Mouse (Mus musculus) lung, embryonic 14.5 days (tissue): ENCODE data around the gene Neurod4. TPM values are rescaled to one million over a fixed set of nuclear protein-coding genes. Genes with fewer than 3 reads are reported as not detected.

ENCODE experiments used
- ATAC-seq: fragments of 200-750 bp; cut with Nextera tagmentation; 2 replicates; pipeline ENCODE4 v1.8.0; 2017; ENCODE audit warnings: mild to moderate bottlenecking, moderate TSS enrichment, moderate library complexity; ENCODE audit not compliant: insufficient read depth
- DNase-seq: peaks from one replicate; pipeline ENCODE4 v3.0.0-alpha.2; 2015
- H3K27ac ChIP-seq: fragments of 300-500 bp; sonication (generic); 2 replicates; pipeline ENCODE4 v1.5.1; 2014; ENCODE audit warnings: low read depth, mild to moderate bottlenecking, moderate library complexity
- H3K27me3 ChIP-seq: fragments of 300-500 bp; sonication (generic); 2 replicates; pipeline ENCODE4 v1.6.1; 2014; ENCODE audit warnings: low read length, control low read depth; ENCODE audit not compliant: insufficient read depth
- H3K36me3 ChIP-seq: fragments of 300-500 bp; sonication (generic); 2 replicates; pipeline ENCODE4 v1.6.1; 2014; ENCODE audit warnings: control low read depth; ENCODE audit not compliant: insufficient read depth
- H3K4me1 ChIP-seq: fragments of 300-500 bp; sonication (generic); 2 replicates; pipeline ENCODE4 v1.6.1; 2014; ENCODE audit warnings: antibody characterized with exemption, control low read depth; ENCODE audit not compliant: insufficient read depth
- H3K4me2 ChIP-seq: fragments of 300-500 bp; sonication (generic); 2 replicates; pipeline ENCODE4 v1.6.1; 2014; ENCODE audit warnings: mild to moderate bottlenecking
- H3K4me3 ChIP-seq: fragments of 300-500 bp; sonication (generic); 2 replicates; pipeline ENCODE4 v1.5.1; 2014; ENCODE audit warnings: low read depth, low read length
- H3K9ac ChIP-seq: fragments of 300-500 bp; sonication (generic); 2 replicates; pipeline ENCODE4 v1.6.1; 2014
- H3K9me3 ChIP-seq: fragments of 300-500 bp; sonication (generic); 2 replicates; pipeline ENCODE4 v1.6.1; 2016; ENCODE audit warnings: low read depth, low read length, control low read depth
- CTCF ChIP-seq: IDR thresholded peaks from 2 replicates; pipeline ENCODE4 v1.5.1; 2016; ENCODE audit warnings: antibody characterized with exemption, low read depth
- WGBS: fragments of 180-500 bp; shearing (Covaris S2); extraction: QIAGEN DNeasy Blood & Tissue Kit; methylation state at CpG from one replicate; pipeline ENCODE4 v1.1.7; 2014; 5-methylcytosine and 5-hydroxymethylcytosine counted together
- polyA plus RNA-seq: library from polyadenylated mRNA; unstranded; fragments of >200 nt; fragmentation: Nextera tagmentation; extraction: Ambion mirVana; gene quantifications from 2 replicates; pipeline ENCODE4 v1.2.1, GENCODE M21; 2014

Gene Neurod4
- polyA plus RNA-seq, 1 experiment from 2014 or later: not detected

- WGBS: 67% methylated on average over 2 of the region's 2 CpGs
Observed at GRCm38 (mm10) chr10:130238318-130239209, 41.5 kb downstream of the Neurod4 start.

GRCm38 (mm10) chr10:130234576-130234975, 45.5 kb downstream of the Neurod4 start:
- whole genome bisulfite sequencing: 41% methylated on average over 1 of the region's 1 CpGs
- H3K36me3 ChIP-seq: no peaks in the 10 kb centered on the region
- ATAC-seq: no peak
- no peaks in the 10 kb centered on the region for H3K4me1 ChIP-seq
- no peak overlapping the region for H3K27ac ChIP-seq
- no peaks in the 10 kb centered on the region for H3K27me3 ChIP-seq
- H3K9me3 ChIP-seq: no peaks in the 10 kb centered on the region
- H3K9ac ChIP-seq: no peak overlapping the region
- no peak for DNase-seq
- H3K4me2 ChIP-seq: no peak overlapping the region
- no peak overlapping the region for H3K4me3 ChIP-seq
- no peak for TF ChIP-seq CTCF

More at GRCm38 (mm10) chr10:130238318-130239209, 41.5 kb downstream of the Neurod4 start:
- no peaks in the 10 kb centered on the region for H3K27me3 ChIP-seq
- no peak overlapping the region for H3K9ac ChIP-seq
- H3K4me2 ChIP-seq: no peak overlapping the region
- H3K4me1 ChIP-seq: no peaks in the 10 kb centered on the region
- no peaks in the 10 kb centered on the region for H3K36me3 ChIP-seq
- H3K4me3 ChIP-seq: no peak overlapping the region
- no peak for TF ChIP-seq CTCF
- H3K9me3 ChIP-seq: no peaks in the 10 kb centered on the region
- H3K27ac ChIP-seq: no peak overlapping the region
- no peak for DNase-seq
- ATAC-seq: no peak

GRCm38 (mm10) chr10:130232117-130232516, 47.9 kb downstream of the Neurod4 start:
- no peaks in the 10 kb centered on the region for H3K4me1 ChIP-seq
- H3K27me3 ChIP-seq: no peaks in the 10 kb centered on the region
- WGBS: 71% methylated on average over 1 of the region's 1 CpGs
- no peak overlapping the region for H3K9ac ChIP-seq
- DNase-seq (no peak), ATAC-seq (no peak)
- H3K4me3 ChIP-seq: no peak overlapping the region
- H3K4me2 ChIP-seq: no peak overlapping the region
- TF ChIP-seq CTCF: no peak
- no peaks in the 10 kb centered on the region for H3K9me3 ChIP-seq
- no peak overlapping the region for H3K27ac ChIP-seq
- no peaks in the 10 kb centered on the region for H3K36me3 ChIP-seq

GRCm38 (mm10) chr10:130229584-130229983, 50.5 kb downstream of the Neurod4 start:
- Histone ChIP-seq H3K4me2 (no peak overlapping the region), H3K27ac (no peak overlapping the region), H3K4me3 (no peak overlapping the region), H3K9me3 (no peaks in the 10 kb centered on the region), H3K27me3 (no peaks in the 10 kb centered on the region), H3K4me1 (no peaks in the 10 kb centered on the region), H3K36me3 (no peaks in the 10 kb centered on the region), H3K9ac (no peak overlapping the region)
- no peak for TF ChIP-seq CTCF
- no peak for ATAC-seq
- no peak for DNase-seq
- 80% methylated on average over 5 of the region's 5 CpGs for WGBS

- DNase-seq (peak; percentile 80), ATAC-seq (peak; percentile 70; the same call in 1 of the 2 replicates)
- H3K4me3 ChIP-seq: no peak overlapping the region
- H3K36me3 ChIP-seq: no peaks in the 10 kb centered on the region
- no peak overlapping the region for H3K27ac ChIP-seq
- no peaks in the 10 kb centered on the region for H3K4me1 ChIP-seq
- H3K9me3 ChIP-seq: no peaks in the 10 kb centered on the region
- no peak overlapping the region for H3K9ac ChIP-seq
- no peaks in the 10 kb centered on the region for H3K27me3 ChIP-seq
- peak; percentile 82 for TF ChIP-seq CTCF
- H3K4me2 ChIP-seq: no peak overlapping the region
- 3% methylated on average over 1 of the region's 1 CpGs for WGBS
Observed at GRCm38 (mm10) chr10:130228246-130228645, 51.8 kb downstream of the Neurod4 start.

GRCm38 (mm10) chr10:130225034-130225433, 55.0 kb downstream of the Neurod4 start:
- no peak for TF ChIP-seq CTCF
- Histone ChIP-seq H3K9me3 (no peaks in the 10 kb centered on the region), H3K4me3 (no peak overlapping the region), H3K36me3 (no peaks in the 10 kb centered on the region), H3K27me3 (no peaks in the 10 kb centered on the region), H3K27ac (no peak overlapping the region), H3K4me2 (no peak overlapping the region), H3K4me1 (no peaks in the 10 kb centered on the region), H3K9ac (no peak overlapping the region)
- WGBS: 56% methylated on average over 3 of the region's 3 CpGs
- ATAC-seq (no peak), DNase-seq (no peak)

Other genes starting within 250 kb of the Neurod4 start
- not detected in 2 replicates for gene Olfr821, start 249.9 kb downstream of the Neurod4 start, polyA plus RNA-seq
- gene Olfr822, start 209.0 kb downstream of the Neurod4 start, polyA plus RNA-seq: not detected in 2 replicates
- not detected in 2 replicates for gene Olfr823, start 164.9 kb downstream of the Neurod4 start, polyA plus RNA-seq
- gene Olfr824, start 150.2 kb downstream of the Neurod4 start, polyA plus RNA-seq: not detected in 2 replicates
- gene Olfr825, start 113.5 kb downstream of the Neurod4 start, polyA plus RNA-seq: not detected in 2 replicates
- gene Olfr826, start 96.1 kb downstream of the Neurod4 start, polyA plus RNA-seq: not detected in 2 replicates
- not detected in 2 replicates for gene Olfr827, start 65.8 kb downstream of the Neurod4 start, polyA plus RNA-seq
- gene Tespa1, start 42.6 kb upstream of the Neurod4 start, polyA plus RNA-seq: 0.66 TPM in 1 of 2 replicates, not detected in the other
- gene Vmn2r84, start 114.1 kb upstream of the Neurod4 start, polyA plus RNA-seq: not detected in 2 replicates
- not detected in 2 replicates for gene Vmn2r85, start 149.5 kb upstream of the Neurod4 start, polyA plus RNA-seq
- not detected in 2 replicates for gene Vmn2r86, start 175.8 kb upstream of the Neurod4 start, polyA plus RNA-seq
- gene Vmn2r87, start 217.2 kb upstream of the Neurod4 start, polyA plus RNA-seq: not detected in 2 replicates